Mouse (Mus musculus) kidney, postnatal 0 days (tissue): ENCODE results near the gene Snx9. TPM values are rescaled to one million over a fixed set of nuclear protein-coding genes. Genes with fewer than 3 reads are reported as not detected.

Experiments used
- ATAC-seq: fragments of 200-750 bp; cut with Nextera tagmentation; replicated peaks from 2 replicates; pipeline ENCODE4 v1.8.0; 2017; ENCODE audit warnings: low read depth, moderate number of reproducible peaks, moderate TSS enrichment, moderate library complexity; ENCODE audit not compliant: low FRiP score
- DNase-seq: peaks from one replicate; pipeline ENCODE4 v3.0.0-alpha.2; 2016; ENCODE audit warnings: low spot score
- H3K27ac ChIP-seq: fragments of 300-500 bp; sonication (generic); 2 replicates; pipeline ENCODE4 v1.5.1; 2014; ENCODE audit warnings: mild to moderate bottlenecking
- H3K27me3 ChIP-seq: fragments of 300-500 bp; sonication (generic); 2 replicates; pipeline ENCODE4 v1.6.1; 2014; ENCODE audit warnings: low read length, mixed read lengths; ENCODE audit not compliant: insufficient read depth
- H3K36me3 ChIP-seq: fragments of 300-500 bp; sonication (generic); 2 replicates; pipeline ENCODE4 v1.6.1; 2014; ENCODE audit warnings: low read length, mixed read lengths; ENCODE audit not compliant: insufficient read depth
- H3K4me1 ChIP-seq: fragments of 300-500 bp; sonication (generic); replicated peaks from 2 replicates; pipeline ENCODE4 v1.6.1; 2014; ENCODE audit warnings: antibody characterized with exemption, low read length, mixed read lengths; ENCODE audit not compliant: insufficient read depth
- H3K4me2 ChIP-seq: fragments of 300-500 bp; sonication (generic); 2 replicates; pipeline ENCODE4 v1.6.1; 2014; ENCODE audit warnings: mild to moderate bottlenecking, low read length, moderate library complexity, mixed read lengths
- H3K4me3 ChIP-seq: fragments of 300-500 bp; sonication (generic); replicated peaks from 2 replicates; pipeline ENCODE4 v1.5.1; 2014; ENCODE audit warnings: low read depth, low read length
- H3K9ac ChIP-seq: fragments of 300-500 bp; sonication (generic); 2 replicates; pipeline ENCODE4 v1.6.1; 2014; ENCODE audit warnings: low read depth, low read length
- H3K9me3 ChIP-seq: fragments of 300-500 bp; sonication (generic); replicated peaks from 2 replicates; pipeline ENCODE4 v1.6.1; 2016; ENCODE audit warnings: low read length, inconsistent platforms, mixed read lengths
- CTCF ChIP-seq: IDR thresholded peaks from 2 replicates; pipeline ENCODE4 v1.5.1; 2016; ENCODE audit warnings: antibody characterized with exemption, low read depth, mild to moderate bottlenecking, moderate library complexity
- WGBS: fragments of 180-500 bp; shearing (Covaris S2); extraction: QIAGEN DNeasy Blood & Tissue Kit; methylation state at CpG from one replicate; pipeline ENCODE4 v1.1.7; 2014; 5-methylcytosine and 5-hydroxymethylcytosine counted together
- polyA plus RNA-seq: library from polyadenylated mRNA; unstranded; fragments of >200 nt; fragmentation: Nextera tagmentation; extraction: Ambion mirVana; gene quantifications from 2 replicates; pipeline ENCODE4 v1.2.1, GENCODE M21; 2015

Snx9 gene
- polyA plus RNA-seq, 1 experiment from 2014 or later = 41.9 TPM

GRCm38 (mm10) chr17:5891933-5892683 is 51.0 kb downstream of the Snx9 start:
- Histone ChIP-seq H3K36me3 (no peaks in the 10 kb centered on the region), H3K4me3 (no peak overlapping the region), H3K4me2 (no peak overlapping the region), H3K27me3 (no peaks in the 10 kb centered on the region), H3K9me3 (no peaks in the 10 kb centered on the region), H3K4me1 (peaks cover 3% of the 10 kb centered on the region; the same call in 1 of the 2 replicates), H3K27ac (peak overlapping the region; percentile 27; the same call in 1 of the 2 replicates), H3K9ac (no peak overlapping the region)
- no peak for TF ChIP-seq CTCF
- 0 out of 2 replicates have a peak, but pooled peaks have one; percentile 17 for ATAC-seq
- DNase-seq = no peak
- WGBS = 73% methylated on average over 9 of the region's 9 CpGs

GRCm38 (mm10) chr17:5893092-5893491 is 52.0 kb downstream of the Snx9 start:
- no peaks in the 10 kb centered on the region for H3K36me3 ChIP-seq
- no peak overlapping the region for H3K9ac ChIP-seq
- peak; percentile 82 for ATAC-seq
- H3K4me3 ChIP-seq = no peak overlapping the region
- 26% methylated on average over 7 of the region's 7 CpGs for WGBS
- H3K27me3 ChIP-seq = no peaks in the 10 kb centered on the region
- H3K4me1 ChIP-seq = no peaks in the 10 kb centered on the region
- no peak for TF ChIP-seq CTCF
- H3K27ac ChIP-seq = peak overlapping the region; percentile 27; the same call in 1 of the 2 replicates
- H3K9me3 ChIP-seq = no peaks in the 10 kb centered on the region
- H3K4me2 ChIP-seq = no peak overlapping the region
- DNase-seq = peak; percentile 49

GRCm38 (mm10) chr17:5893574-5894148 is 52.5 kb downstream of the Snx9 start:
- Histone ChIP-seq H3K9ac (no peak overlapping the region), H3K4me2 (no peak overlapping the region), H3K27ac (peak overlapping the region; percentile 27; the same call in 1 of the 2 replicates), H3K4me3 (no peak overlapping the region), H3K4me1 (no peaks in the 10 kb centered on the region), H3K9me3 (no peaks in the 10 kb centered on the region), H3K36me3 (no peaks in the 10 kb centered on the region), H3K27me3 (no peaks in the 10 kb centered on the region)
- ATAC-seq (no peak), DNase-seq (no peak)
- WGBS = 73% methylated on average over 7 of the region's 7 CpGs
- TF ChIP-seq CTCF = peak; percentile 54

GRCm38 (mm10) chr17:5896066-5896465 is 54.9 kb downstream of the Snx9 start:
- H3K27ac ChIP-seq = no peak overlapping the region

GRCm38 (mm10) chr17:5896607-5897006 is 55.5 kb downstream of the Snx9 start:
- WGBS = 82% methylated on average over 7 of the region's 7 CpGs
- no peaks in the 10 kb centered on the region for H3K9me3 ChIP-seq
- H3K4me3 ChIP-seq = no peak overlapping the region
- H3K4me1 ChIP-seq = no peaks in the 10 kb centered on the region
- H3K27ac ChIP-seq = no peak overlapping the region
- ATAC-seq = no peak
- peaks cover 16% of the 10 kb centered on the region for H3K36me3 ChIP-seq
- no peak for DNase-seq
- no peak overlapping the region for H3K9ac ChIP-seq
- H3K4me2 ChIP-seq = no peak overlapping the region
- TF ChIP-seq CTCF = no peak
- H3K27me3 ChIP-seq = no peaks in the 10 kb centered on the region

More at GRCm38 (mm10) chr17:5896066-5896465, 54.9 kb downstream of the Snx9 start:
- no peak overlapping the region for H3K9ac ChIP-seq
- no peaks in the 10 kb centered on the region for H3K27me3 ChIP-seq
- WGBS = 51% methylated on average over 4 of the region's 4 CpGs
- no peaks in the 10 kb centered on the region for H3K9me3 ChIP-seq
- H3K36me3 ChIP-seq = peaks cover 11% of the 10 kb centered on the region; the same call in 1 of the 2 replicates
- no peak overlapping the region for H3K4me3 ChIP-seq
- DNase-seq (no peak), ATAC-seq (peak; percentile 68; the same call in 1 of the 2 replicates)
- no peak overlapping the region for H3K4me2 ChIP-seq
- TF ChIP-seq CTCF = no peak
- H3K4me1 ChIP-seq = no peaks in the 10 kb centered on the region

- Histone ChIP-seq H3K27me3 (no peaks in the 10 kb centered on the region), H3K4me3 (no peak overlapping the region), H3K9me3 (no peaks in the 10 kb centered on the region), H3K36me3 (peaks cover 23% of the 10 kb centered on the region), H3K4me1 (no peaks in the 10 kb centered on the region), H3K27ac (no peak overlapping the region), H3K9ac (no peak overlapping the region), H3K4me2 (no peak overlapping the region)
- ATAC-seq (no peak), DNase-seq (no peak)
- no peak for TF ChIP-seq CTCF
- WGBS = 90% methylated on average over 17 of the region's 17 CpGs
These were observed 56.4 kb downstream of the Snx9 start for GRCm38 (mm10) chr17:5897326-5898200.
